Mouse (Mus musculus) embryonic facial prominence, embryonic 11.5 days (tissue): ENCODE results near the gene H2al1d. TPM values are rescaled to one million over a fixed set of nuclear protein-coding genes. Genes with fewer than 3 reads are reported as not detected.
"Not testable (repeated sequence)": the region's sequence is repeated elsewhere in the genome, so short reads cannot be mapped to it uniquely, and the experiment has no call there.

Experiments
- ATAC-seq: fragments of 200-750 bp; cut with Nextera tagmentation; replicated peaks from 2 replicates; pipeline ENCODE4 v1.8.0; 2017; ENCODE audit warnings: low read depth; ENCODE audit not compliant: insufficient number of reproducible peaks, low FRiP score, low TSS enrichment
- DNase-seq: peaks from one replicate; pipeline ENCODE4 v3.0.0-alpha.2; 2015; ENCODE audit warnings: low spot score
- H3K27ac ChIP-seq: fragments of 300-500 bp; sonication (generic); replicated peaks from 2 replicates; pipeline ENCODE4 v1.5.1; 2014; ENCODE audit warnings: mild to moderate bottlenecking, low read depth, low read length, control low read depth
- H3K27me3 ChIP-seq: fragments of 300-500 bp; sonication (generic); 2 replicates; pipeline ENCODE4 v1.6.1; 2014; ENCODE audit warnings: mild to moderate bottlenecking, low read length, moderate library complexity, mixed read lengths; ENCODE audit not compliant: control insufficient read depth, insufficient read depth
- H3K36me3 ChIP-seq: fragments of 300-500 bp; sonication (generic); replicated peaks from 2 replicates; pipeline ENCODE4 v1.6.1; 2014; ENCODE audit warnings: low read depth, mild to moderate bottlenecking, low read length, moderate library complexity, mixed read lengths; ENCODE audit not compliant: control insufficient read depth, insufficient read depth
- H3K4me1 ChIP-seq: fragments of 300-500 bp; sonication (generic); 2 replicates; pipeline ENCODE4 v1.6.1; 2014; ENCODE audit warnings: low read length, mixed read lengths; ENCODE audit not compliant: control insufficient read depth, insufficient read depth
- H3K4me2 ChIP-seq: fragments of 300-500 bp; sonication (generic); 2 replicates; pipeline ENCODE4 v1.6.1; 2014; ENCODE audit warnings: low read depth, mild to moderate bottlenecking, control low read depth, low read length, moderate library complexity
- H3K4me3 ChIP-seq: fragments of 300-500 bp; sonication (generic); 2 replicates; pipeline ENCODE4 v1.5.1; 2014; ENCODE audit warnings: low read depth, low read length, control low read depth
- H3K9ac ChIP-seq: fragments of 300-500 bp; sonication (generic); replicated peaks from 2 replicates; pipeline ENCODE4 v1.6.1; 2014; ENCODE audit warnings: mild to moderate bottlenecking, control low read depth, low read length
- H3K9me3 ChIP-seq: fragments of 300-500 bp; sonication (generic); replicated peaks from 2 replicates; pipeline ENCODE4 v1.6.1; 2016; ENCODE audit warnings: mild to moderate bottlenecking, low read length, inconsistent platforms, mixed read lengths; ENCODE audit not compliant: control insufficient read depth
- WGBS: fragments of 180-500 bp; shearing (Covaris S2); extraction: QIAGEN DNeasy Blood & Tissue Kit; methylation state at CpG from one replicate; pipeline ENCODE4 v1.1.7; 2014; 5-methylcytosine and 5-hydroxymethylcytosine counted together
- polyA plus RNA-seq: library from polyadenylated mRNA; unstranded; fragments of >200 nt; fragmentation: Nextera tagmentation; extraction: Ambion mirVana; gene quantifications from 2 replicates; pipeline ENCODE4 v1.2.1, GENCODE M21; 2014

Gene H2al1d
- polyA plus RNA-seq, 1 experiment from 2014 or later, result not detected

DNA sequence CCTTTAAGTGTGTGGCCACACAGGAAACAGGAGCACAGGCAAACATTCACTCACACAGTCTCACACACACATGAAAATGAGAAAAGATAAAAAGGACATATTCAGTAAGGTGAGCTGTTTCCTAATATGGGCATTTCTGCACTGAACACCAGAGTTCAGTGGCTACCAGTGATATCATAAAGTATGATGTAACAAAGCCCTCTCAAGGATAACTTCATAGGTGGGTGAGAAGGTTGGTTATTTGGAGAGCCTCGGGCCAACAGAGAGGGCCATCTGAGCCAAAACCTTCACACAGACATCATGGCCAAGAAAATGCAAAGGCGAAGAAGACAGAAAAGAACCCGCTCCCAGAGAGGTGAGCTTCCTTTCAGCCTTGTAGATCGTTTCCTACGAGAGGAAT is 15.7 kb downstream of the H2al1d start, which contains the start of gene H2al1i:
H2al1i (plus strand) TSS at position 301 of the 400 bp plus-strand sequence.
- H3K4me2 ChIP-seq, H3K9ac ChIP-seq, H3K27ac ChIP-seq, DNase-seq, H3K4me1 ChIP-seq, H3K27me3 ChIP-seq, H3K36me3 ChIP-seq, ATAC-seq, H3K9me3 ChIP-seq, H3K4me3 ChIP-seq: not testable (repeated sequence)
- 94% methylated on average over 2 of the region's 5 CpGs for WGBS

DNA sequence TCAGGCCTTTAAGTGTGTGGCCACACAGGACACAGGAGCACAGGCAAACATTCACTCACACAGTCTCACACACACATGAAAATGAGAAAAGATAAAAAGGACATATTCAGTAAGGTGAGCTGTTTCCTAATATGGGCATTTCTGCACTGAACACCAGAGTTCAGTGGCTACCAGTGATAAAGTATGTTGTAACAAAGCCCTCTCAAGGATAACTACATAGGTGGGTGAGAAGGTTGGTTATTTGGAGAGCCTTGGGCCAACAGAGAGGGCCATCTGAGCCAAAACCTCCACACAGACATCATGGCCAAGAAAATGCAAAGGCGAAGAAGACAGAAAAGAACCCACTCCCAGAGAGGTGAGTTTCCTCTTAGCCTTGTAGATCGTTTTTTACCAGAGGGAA is 18.9 kb downstream of the H2al1d start, which contains the start of gene H2al1j:
H2al1j (plus strand) TSS at position 301 of the 400 bp plus-strand sequence.
- not testable (repeated sequence) for H3K9me3 ChIP-seq, H3K4me2 ChIP-seq, H3K36me3 ChIP-seq, H3K9ac ChIP-seq, ATAC-seq, H3K27ac ChIP-seq, DNase-seq, H3K27me3 ChIP-seq, H3K4me1 ChIP-seq, H3K4me3 ChIP-seq
- 98% methylated on average over 2 of the region's 2 CpGs for WGBS

DNA sequence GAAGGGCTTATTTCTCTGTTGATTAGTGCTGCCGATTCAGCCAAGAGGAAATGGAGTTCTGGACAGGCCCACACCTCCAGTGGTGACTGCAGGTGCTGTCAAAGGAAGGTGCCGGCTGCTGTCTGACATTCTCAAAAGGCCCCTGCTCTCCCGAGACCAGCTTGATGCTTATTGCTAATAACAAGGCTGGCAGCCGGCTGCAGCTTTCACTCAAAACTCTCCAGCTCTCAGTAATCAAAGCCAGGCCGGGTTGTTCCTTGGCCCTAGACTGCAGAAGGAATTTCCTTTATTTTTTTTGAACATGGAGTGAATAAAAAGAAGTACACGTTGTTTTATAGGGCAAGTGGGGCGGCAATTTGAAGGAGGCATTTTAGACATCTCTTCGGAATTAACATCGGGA is 37.1 kb downstream of the H2al1d start:
- WGBS, result 34% methylated on average over 9 of the region's 9 CpGs
- H3K27me3 ChIP-seq, result no peaks in the 10 kb centered on the region

DNA sequence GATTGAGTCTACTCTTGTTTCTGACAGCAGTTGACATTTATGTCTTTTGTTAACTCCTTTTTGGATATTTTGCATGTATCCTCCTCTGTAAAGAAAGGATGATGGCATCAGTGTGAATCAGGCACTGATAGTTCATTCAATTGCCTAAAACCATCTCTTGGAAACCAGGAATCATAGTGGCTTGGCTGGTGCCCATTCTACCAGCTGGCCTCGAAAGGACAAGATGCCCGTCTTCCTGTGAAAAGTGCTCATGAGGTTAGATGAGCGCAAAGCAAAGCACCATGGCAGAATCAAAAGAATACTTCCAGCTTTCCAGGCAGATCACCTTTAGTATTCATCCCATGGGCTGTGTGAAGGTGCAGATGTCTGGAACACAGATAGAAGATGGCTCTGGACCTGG is 38.1 kb downstream of the H2al1d start:
- H3K4me2 ChIP-seq, result no peak overlapping the region
- H3K9ac ChIP-seq, result no peak overlapping the region
- DNase-seq, result no peak
- H3K36me3 ChIP-seq, result no peaks in the 10 kb centered on the region
- no peaks in the 10 kb centered on the region for H3K9me3 ChIP-seq
- WGBS, result 95% methylated on average over 3 of the region's 3 CpGs
- no peak for ATAC-seq
- H3K4me3 ChIP-seq, result no peak overlapping the region
- no peaks in the 10 kb centered on the region for H3K4me1 ChIP-seq
- no peak overlapping the region for H3K27ac ChIP-seq
- no peaks in the 10 kb centered on the region for H3K27me3 ChIP-seq

More for the DNA sequence above, 37.1 kb downstream of the H2al1d start:
- ATAC-seq (no peak), DNase-seq (peak; percentile 80)
- Histone ChIP-seq H3K4me3 (no peak overlapping the region), H3K36me3 (no peaks in the 10 kb centered on the region), H3K4me1 (no peaks in the 10 kb centered on the region), H3K9me3 (no peaks in the 10 kb centered on the region), H3K9ac (no peak overlapping the region), H3K27ac (no peak overlapping the region), H3K4me2 (no peak overlapping the region)

Other genes with a start within 250 kb of the H2al1d start
- gene H2al1a, start 9.6 kb upstream of the H2al1d start, polyA plus RNA-seq, result not detected in 2 replicates
- not detected in 2 replicates for gene H2al1b, start 6.4 kb upstream of the H2al1d start, polyA plus RNA-seq
- gene H2al1c, start 3.2 kb upstream of the H2al1d start, polyA plus RNA-seq, result not detected in 2 replicates
- not detected in 2 replicates for gene H2al1e, start 3.1 kb downstream of the H2al1d start, polyA plus RNA-seq
- not detected in 2 replicates for gene H2al1f, start 6.3 kb downstream of the H2al1d start, polyA plus RNA-seq
- not detected in 2 replicates for gene H2al1g, start 9.4 kb downstream of the H2al1d start, polyA plus RNA-seq
- not detected in 2 replicates for gene H2al1h, start 12.7 kb downstream of the H2al1d start, polyA plus RNA-seq
- not detected in 2 replicates for gene H2al1i, start 15.8 kb downstream of the H2al1d start, polyA plus RNA-seq
- not detected in 2 replicates for gene H2al1j, start 19.0 kb downstream of the H2al1d start, polyA plus RNA-seq